Mouse (Mus musculus) adrenal gland, postnatal 0 days (tissue): ENCODE measurements around the gene Olfr904. TPM values are rescaled to one million over a fixed set of nuclear protein-coding genes. Genes with fewer than 3 reads are reported as not detected.

Experiments used
- polyA plus RNA-seq: library from polyadenylated mRNA; unstranded; fragments of >200 nt; fragmentation: Nextera tagmentation; extraction: Ambion mirVana; gene quantifications from 2 replicates; pipeline ENCODE4 v1.2.1, GENCODE M21; 2015

Olfr904 gene
- not detected in 2 replicates for polyA plus RNA-seq

GRCm38 (mm10) chr9:38462844-38463243 is at the start of gene Olfr904:
Gene Olfr904, plus strand, starts transcription at chr9:38463144.

GRCm38 (mm10) chr9:38429155-38429554 is 33.8 kb upstream of the Olfr904 start, which contains the start of gene Olfr901:
Gene Olfr901, plus strand, starts transcription at chr9:38429455.

GRCm38 (mm10) chr9:38447352-38447751 is 15.6 kb upstream of the Olfr904 start, which contains the start of gene Olfr902:
Gene Olfr902, plus strand, starts transcription at chr9:38447652.

GRCm38 (mm10) chr9:38470807-38471206 is 7.9 kb downstream of the Olfr904 start, which contains the start of gene Olfr905:
Gene Olfr905, plus strand, starts transcription at chr9:38471107.

GRCm38 (mm10) chr9:38486785-38487184 is 23.8 kb downstream of the Olfr904 start, which contains the start of gene Olfr906:
Gene Olfr906, plus strand, starts transcription at chr9:38487085.

GRCm38 (mm10) chr9:38495501-38495900 is 32.6 kb downstream of the Olfr904 start, which contains the start of gene Olfr907:
Gene Olfr907, plus strand, starts transcription at chr9:38495801.

Other genes starting within 250 kb of the Olfr904 start
- not detected in 2 replicates for gene Olfr894, start 245.1 kb upstream of the Olfr904 start, polyA plus RNA-seq
- gene Olfr143, start 210.4 kb upstream of the Olfr904 start, polyA plus RNA-seq = not detected in 2 replicates
- not detected in 2 replicates for gene Olfr895, start 195.3 kb upstream of the Olfr904 start, polyA plus RNA-seq
- not detected in 2 replicates for gene Olfr896-ps1, start 172.0 kb upstream of the Olfr904 start, polyA plus RNA-seq
- not detected in 2 replicates for gene Olfr25, start 134.1 kb upstream of the Olfr904 start, polyA plus RNA-seq
- gene Olfr898, start 114.7 kb upstream of the Olfr904 start, polyA plus RNA-seq = not detected in 2 replicates
- not detected in 2 replicates for gene Olfr250, start 96.2 kb upstream of the Olfr904 start, polyA plus RNA-seq
- gene Olfr251, start 86.1 kb upstream of the Olfr904 start, polyA plus RNA-seq = not detected in 2 replicates
- gene Olfr147, start 61.4 kb upstream of the Olfr904 start, polyA plus RNA-seq = not detected in 2 replicates
- gene Olfr901, start 33.7 kb upstream of the Olfr904 start, polyA plus RNA-seq = not detected in 2 replicates
- not detected in 2 replicates for gene Olfr902, start 15.5 kb upstream of the Olfr904 start, polyA plus RNA-seq
- gene Olfr905, start 8.0 kb downstream of the Olfr904 start, polyA plus RNA-seq = not detected in 2 replicates
- not detected in 2 replicates for gene Olfr906, start 23.9 kb downstream of the Olfr904 start, polyA plus RNA-seq
- not detected in 2 replicates for gene Olfr907, start 32.7 kb downstream of the Olfr904 start, polyA plus RNA-seq
- not detected in 2 replicates for gene Olfr911-ps1, start 58.4 kb downstream of the Olfr904 start, polyA plus RNA-seq
- not detected in 2 replicates for gene Olfr910, start 74.7 kb downstream of the Olfr904 start, polyA plus RNA-seq
- gene Olfr912, start 117.0 kb downstream of the Olfr904 start, polyA plus RNA-seq = not detected in 2 replicates
- gene Olfr913, start 129.6 kb downstream of the Olfr904 start, polyA plus RNA-seq = not detected in 2 replicates
- not detected in 2 replicates for gene Olfr914, start 142.0 kb downstream of the Olfr904 start, polyA plus RNA-seq
- not detected in 2 replicates for gene Olfr916, start 196.7 kb downstream of the Olfr904 start, polyA plus RNA-seq
- gene Olfr917, start 202.7 kb downstream of the Olfr904 start, polyA plus RNA-seq = not detected in 2 replicates
- gene Olfr918, start 211.5 kb downstream of the Olfr904 start, polyA plus RNA-seq = not detected in 2 replicates
- not detected in 2 replicates for gene Olfr919, start 240.5 kb downstream of the Olfr904 start, polyA plus RNA-seq